Mouse (Mus musculus): ENCODE measurements around the gene Ap2b1. TPM values are rescaled to one million over a fixed set of nuclear protein-coding genes. Genes with fewer than 3 reads are reported as not detected.

Ap2b1 gene
- polyA plus RNA-seq, 1 experiment from 2014 or later = 116 TPM

DNA sequence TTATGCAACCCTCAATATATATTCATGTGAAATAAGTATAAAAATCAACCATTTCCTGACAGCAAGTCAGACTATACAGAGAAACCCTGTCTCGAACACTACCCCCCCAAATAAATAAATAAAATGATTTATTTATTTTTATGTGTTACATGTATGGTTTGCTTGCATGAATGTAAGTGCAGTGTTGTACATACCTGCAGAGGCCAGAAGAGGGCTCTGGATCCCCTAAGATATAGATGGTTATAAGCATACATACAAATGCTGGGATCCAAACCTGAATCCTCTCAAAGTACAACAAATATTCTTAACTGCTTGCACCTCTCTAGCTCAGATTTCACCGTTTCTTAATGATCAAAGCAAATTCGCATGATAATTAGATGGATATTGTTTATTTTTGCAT, 58.6 kb downstream of the Ap2b1 start:
- H3K9me3 ChIP-seq = no peaks in the 10 kb centered on the region
- 74% methylated on average over 3 of the region's 3 CpGs for WGBS
- H3K9ac ChIP-seq (replicated peaks) = no peak overlapping the region
- no peak overlapping the region for H3K4me3 ChIP-seq (replicated peaks)
- H3K36me3 ChIP-seq = peaks cover 14% of the 10 kb centered on the region
- ATAC-seq = no peak
- H3K27me3 ChIP-seq = no peaks in the 10 kb centered on the region
- H3K4me1 ChIP-seq (replicated peaks) = no peaks in the 10 kb centered on the region
- H3K4me2 ChIP-seq (replicated peaks) = no peak overlapping the region
- no peak overlapping the region for H3K27ac ChIP-seq

DNA sequence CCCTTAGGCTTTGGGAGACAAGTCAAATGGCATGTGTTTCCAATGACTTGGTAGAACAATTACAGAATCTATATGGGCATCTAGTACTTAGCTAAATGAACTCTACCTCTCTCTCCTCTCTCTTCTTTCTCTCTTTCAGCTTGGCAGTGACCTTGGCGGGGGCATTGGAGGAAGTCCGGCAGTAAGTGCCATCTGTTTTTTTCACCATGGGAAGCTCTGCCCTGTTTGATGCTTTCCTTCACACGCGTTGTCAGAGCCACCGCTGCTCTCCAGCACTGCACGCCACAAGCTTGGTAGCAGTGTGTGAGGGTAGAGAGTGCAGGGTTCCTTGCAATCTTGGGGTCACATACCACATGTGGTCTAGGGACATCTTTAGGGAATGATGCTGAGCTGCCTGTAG, 65.8 kb downstream of the Ap2b1 start:
- H3K9me3 ChIP-seq = no peaks in the 10 kb centered on the region
- H3K4me3 ChIP-seq (replicated peaks) = no peak overlapping the region
- no peak overlapping the region for H3K4me2 ChIP-seq (replicated peaks)
- peaks cover 44% of the 10 kb centered on the region for H3K36me3 ChIP-seq
- no peaks in the 10 kb centered on the region for H3K27me3 ChIP-seq
- ATAC-seq = no peak
- WGBS = 97% methylated on average over 6 of the region's 6 CpGs
- no peak overlapping the region for H3K27ac ChIP-seq
- H3K9ac ChIP-seq (replicated peaks) = no peak overlapping the region
- H3K4me1 ChIP-seq (replicated peaks) = no peaks in the 10 kb centered on the region

DNA sequence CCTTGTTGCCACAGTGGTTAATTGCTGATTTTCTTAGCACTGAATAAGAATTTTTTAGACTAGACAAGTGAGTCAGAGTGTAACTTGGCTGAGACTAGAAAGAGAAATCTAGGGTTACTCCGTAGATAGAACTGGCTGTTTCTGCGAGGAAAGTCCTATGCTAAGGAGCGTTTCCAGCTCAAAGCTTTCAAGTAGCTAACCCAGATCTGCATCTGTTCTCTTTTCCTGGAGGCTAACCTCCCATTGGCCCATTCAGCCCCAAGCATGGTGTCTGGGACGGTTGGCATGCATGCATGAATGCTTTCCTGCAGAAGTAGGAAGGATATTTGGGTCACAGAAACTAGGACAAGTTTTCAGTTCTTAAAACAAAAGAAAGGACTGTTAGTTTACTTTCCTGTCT, 72.4 kb downstream of the Ap2b1 start:
- Histone ChIP-seq H3K4me3 (replicated peaks) (no peak overlapping the region), H3K9me3 (no peaks in the 10 kb centered on the region), H3K27ac (no peak overlapping the region), H3K4me2 (replicated peaks) (no peak overlapping the region), H3K4me1 (replicated peaks) (no peaks in the 10 kb centered on the region), H3K36me3 (peaks cover 75% of the 10 kb centered on the region), H3K9ac (replicated peaks) (no peak overlapping the region), H3K27me3 (no peaks in the 10 kb centered on the region)
- WGBS = 92% methylated on average over 4 of the region's 4 CpGs
- ATAC-seq = no peak

DNA sequence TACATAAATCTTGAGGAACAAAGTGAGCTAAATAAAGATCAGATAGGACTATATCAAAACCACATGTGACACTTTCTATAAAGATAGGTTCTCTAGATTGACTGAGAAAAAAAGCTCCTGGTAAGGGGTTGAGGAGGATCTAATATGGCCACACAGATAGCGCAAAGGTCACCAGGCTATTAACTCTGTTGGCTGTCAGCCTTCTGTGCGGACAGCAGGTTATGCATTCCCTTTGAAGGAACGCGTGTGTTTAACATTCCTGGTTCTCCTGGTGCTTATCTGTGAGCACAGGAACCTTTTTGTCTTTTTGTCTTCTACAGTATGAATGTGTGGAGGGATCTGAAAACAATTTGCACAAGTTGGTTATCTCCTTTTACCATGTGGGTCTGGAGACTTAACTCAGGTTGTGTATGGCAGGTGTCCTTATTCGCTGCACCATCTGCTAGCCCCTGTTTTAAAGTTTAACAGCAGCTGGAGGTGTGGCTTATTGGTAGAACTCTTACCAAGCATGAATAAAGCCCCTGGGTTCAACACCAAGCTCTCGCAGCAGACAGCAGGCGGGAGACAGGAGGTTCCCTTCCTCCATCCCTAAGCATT, 81.0 kb downstream of the Ap2b1 start:
- no peak for ATAC-seq
- 90% methylated on average over 7 of the region's 7 CpGs for WGBS
- no peaks in the 10 kb centered on the region for H3K27me3 ChIP-seq

DNA sequence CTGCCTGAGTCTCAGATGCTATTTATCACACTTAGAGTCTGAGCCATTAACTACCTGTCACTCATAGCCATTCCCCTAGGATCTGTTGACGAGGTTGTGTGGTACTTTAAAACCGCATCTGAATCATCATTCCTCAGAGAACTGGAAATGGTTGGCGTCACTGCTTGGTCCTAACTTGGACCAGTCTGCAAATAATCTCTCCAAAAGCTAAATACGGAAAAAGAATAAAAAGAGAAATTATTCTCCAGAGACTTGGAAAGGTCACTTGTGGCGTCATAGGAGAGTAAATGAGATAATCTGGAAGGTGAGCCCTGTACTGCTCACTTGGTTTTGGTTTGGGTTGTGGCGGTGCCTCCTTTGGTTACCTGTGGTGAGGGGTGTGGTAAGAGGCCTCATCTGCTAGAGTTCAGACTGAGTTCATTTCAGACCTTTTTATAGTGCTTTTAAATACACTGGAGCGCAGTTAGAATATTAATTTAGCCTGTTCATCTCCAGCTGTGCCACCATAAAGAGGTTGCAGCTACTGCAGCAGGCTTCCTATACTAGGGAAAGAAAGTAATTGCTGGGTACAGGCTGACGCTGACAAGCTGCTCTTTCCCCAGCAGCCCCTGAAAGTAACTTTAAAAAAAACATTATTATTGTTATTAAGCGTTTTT, 84.2 kb downstream of the Ap2b1 start:
- Histone ChIP-seq H3K4me2 (replicated peaks) (no peak overlapping the region), H3K27ac (peak overlapping the region; percentile 68), H3K9me3 (no peaks in the 10 kb centered on the region), H3K27me3 (no peaks in the 10 kb centered on the region), H3K36me3 (peaks cover 16% of the 10 kb centered on the region), H3K9ac (replicated peaks) (no peak overlapping the region), H3K4me1 (replicated peaks) (peaks cover 14% of the 10 kb centered on the region), H3K4me3 (replicated peaks) (no peak overlapping the region)
- no peak for ATAC-seq
- 61% methylated on average over 9 of the region's 9 CpGs for WGBS

More for the DNA sequence above, 81.0 kb downstream of the Ap2b1 start:
- Histone ChIP-seq H3K9me3 (no peaks in the 10 kb centered on the region), H3K4me3 (replicated peaks) (no peak overlapping the region), H3K36me3 (peaks cover 37% of the 10 kb centered on the region), H3K9ac (replicated peaks) (no peak overlapping the region), H3K4me1 (replicated peaks) (peaks cover 14% of the 10 kb centered on the region), H3K4me2 (replicated peaks) (no peak overlapping the region), H3K27ac (no peak overlapping the region)

DNA sequence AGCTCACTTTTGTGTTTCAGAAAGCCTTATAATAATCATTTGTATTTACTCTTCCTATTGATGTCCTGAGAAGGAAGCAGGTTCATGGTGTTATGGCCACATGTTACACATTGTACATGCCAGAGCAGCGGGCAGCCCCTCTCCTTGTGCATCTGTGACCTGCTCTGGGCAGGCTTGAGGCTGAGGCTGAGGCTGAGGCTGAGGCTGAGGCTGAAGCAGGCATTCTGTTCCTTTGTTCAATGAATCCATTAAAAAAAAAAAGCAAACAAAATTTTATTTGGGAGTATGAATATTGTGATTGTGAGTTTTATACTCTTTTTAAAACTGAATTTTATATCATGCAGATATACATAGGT, 84.7 kb downstream of the Ap2b1 start:
- H3K27me3 ChIP-seq = no peaks in the 10 kb centered on the region
- no peaks in the 10 kb centered on the region for H3K9me3 ChIP-seq
- ATAC-seq = no peak
- H3K4me2 ChIP-seq (replicated peaks) = no peak overlapping the region
- peak overlapping the region; percentile 68 for H3K27ac ChIP-seq
- H3K9ac ChIP-seq (replicated peaks) = no peak overlapping the region
- H3K4me1 ChIP-seq (replicated peaks) = peaks cover 14% of the 10 kb centered on the region
- WGBS = 76% methylated on average over 1 of the region's 1 CpGs
- no peak overlapping the region for H3K4me3 ChIP-seq (replicated peaks)
- peaks cover 17% of the 10 kb centered on the region for H3K36me3 ChIP-seq

DNA sequence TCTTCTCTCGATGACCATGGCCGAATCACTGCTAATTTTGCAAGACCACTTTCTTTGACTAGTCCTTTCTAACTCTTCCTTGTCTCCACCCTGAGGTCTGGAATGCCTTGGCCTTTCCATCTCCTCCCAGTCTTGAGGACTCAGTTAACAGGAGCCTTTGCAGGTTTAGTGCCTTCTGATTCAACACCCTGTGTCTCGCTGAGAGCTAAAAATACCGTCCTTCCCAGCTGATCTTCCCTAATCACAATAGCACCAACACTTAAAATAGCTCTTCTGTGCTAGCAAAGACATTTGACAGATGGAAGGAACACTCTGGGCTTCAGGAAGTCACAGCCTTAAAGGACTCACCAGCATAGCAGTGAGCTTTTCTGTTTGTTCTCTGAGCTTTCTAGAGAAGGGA, 94.2 kb downstream of the Ap2b1 start:
- Histone ChIP-seq H3K4me2 (replicated peaks) (no peak overlapping the region), H3K27ac (no peak overlapping the region), H3K4me3 (replicated peaks) (no peak overlapping the region), H3K4me1 (replicated peaks) (peaks cover 14% of the 10 kb centered on the region), H3K36me3 (peaks cover 65% of the 10 kb centered on the region), H3K9ac (replicated peaks) (no peak overlapping the region), H3K9me3 (no peaks in the 10 kb centered on the region), H3K27me3 (no peaks in the 10 kb centered on the region)
- ATAC-seq = no peak
- 98% methylated on average over 4 of the region's 4 CpGs for WGBS

DNA sequence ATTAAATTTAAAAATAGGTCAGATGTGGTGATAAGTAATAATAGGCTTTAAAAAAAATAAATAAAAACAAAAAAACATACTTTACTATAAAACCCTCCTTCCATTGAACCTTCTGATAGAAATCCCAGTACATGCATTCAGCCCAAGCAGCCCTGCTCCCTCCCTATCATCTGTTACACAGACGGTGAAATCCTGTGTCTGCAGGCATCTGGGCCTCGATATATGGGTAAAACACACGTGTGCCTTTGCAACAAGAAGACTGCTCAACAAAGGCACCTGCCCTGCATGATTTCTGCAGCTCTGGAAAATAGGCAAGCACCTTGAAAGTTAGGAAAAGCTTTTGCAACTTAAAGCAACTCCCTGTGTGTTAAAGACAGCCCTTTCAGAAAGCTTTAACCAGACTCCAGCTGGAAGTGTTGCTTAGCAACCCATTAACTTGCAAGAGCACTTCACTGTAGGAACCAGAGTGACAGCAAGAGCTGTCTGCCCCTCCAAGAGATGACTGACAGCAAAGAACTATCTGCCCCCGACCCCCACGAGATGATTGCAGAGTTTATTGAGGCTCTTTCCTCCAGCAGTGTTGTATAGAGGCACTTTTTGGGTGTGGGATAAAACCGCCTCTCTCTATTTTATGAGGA, 96.1 kb downstream of the Ap2b1 start:
- no peaks in the 10 kb centered on the region for H3K9me3 ChIP-seq
- 12% methylated on average over 6 of the region's 6 CpGs for WGBS
- peaks cover 67% of the 10 kb centered on the region for H3K36me3 ChIP-seq
- no peaks in the 10 kb centered on the region for H3K27me3 ChIP-seq
- H3K27ac ChIP-seq = 0 out of 2 replicates have a peak overlapping the region, but pooled peaks have one; percentile 35
- H3K4me3 ChIP-seq (replicated peaks) = no peak overlapping the region
- ATAC-seq = peak; percentile 43; the same call in 1 of the 2 replicates
- no peak overlapping the region for H3K9ac ChIP-seq (replicated peaks)
- no peak overlapping the region for H3K4me2 ChIP-seq (replicated peaks)
- H3K4me1 ChIP-seq (replicated peaks) = peaks cover 14% of the 10 kb centered on the region

DNA sequence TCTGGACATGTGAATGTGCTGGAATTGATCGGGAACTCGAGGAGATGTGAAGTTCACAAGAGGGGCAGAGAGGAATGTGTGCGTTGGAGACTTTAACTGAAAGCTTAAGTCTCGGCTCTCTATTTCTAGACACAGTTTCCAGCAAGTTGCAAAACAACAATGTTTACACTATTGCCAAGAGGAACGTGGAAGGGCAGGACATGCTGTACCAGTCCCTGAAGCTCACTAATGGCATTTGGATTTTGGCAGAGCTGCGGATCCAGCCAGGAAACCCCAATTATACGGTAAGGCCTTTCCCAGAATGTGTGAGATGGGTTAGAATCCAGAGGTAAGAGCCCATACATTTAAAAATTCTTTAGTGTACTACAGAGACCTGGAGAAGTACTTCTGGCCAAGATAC, 98.8 kb downstream of the Ap2b1 start:
- no peak overlapping the region for H3K9ac ChIP-seq (replicated peaks)
- H3K27ac ChIP-seq = no peak overlapping the region
- H3K27me3 ChIP-seq = no peaks in the 10 kb centered on the region
- H3K36me3 ChIP-seq = peaks cover 57% of the 10 kb centered on the region
- H3K4me1 ChIP-seq (replicated peaks) = peaks cover 14% of the 10 kb centered on the region
- no peaks in the 10 kb centered on the region for H3K9me3 ChIP-seq
- H3K4me3 ChIP-seq (replicated peaks) = no peak overlapping the region
- no peak overlapping the region for H3K4me2 ChIP-seq (replicated peaks)
- WGBS = 93% methylated on average over 7 of the region's 7 CpGs
- no peak for ATAC-seq

DNA sequence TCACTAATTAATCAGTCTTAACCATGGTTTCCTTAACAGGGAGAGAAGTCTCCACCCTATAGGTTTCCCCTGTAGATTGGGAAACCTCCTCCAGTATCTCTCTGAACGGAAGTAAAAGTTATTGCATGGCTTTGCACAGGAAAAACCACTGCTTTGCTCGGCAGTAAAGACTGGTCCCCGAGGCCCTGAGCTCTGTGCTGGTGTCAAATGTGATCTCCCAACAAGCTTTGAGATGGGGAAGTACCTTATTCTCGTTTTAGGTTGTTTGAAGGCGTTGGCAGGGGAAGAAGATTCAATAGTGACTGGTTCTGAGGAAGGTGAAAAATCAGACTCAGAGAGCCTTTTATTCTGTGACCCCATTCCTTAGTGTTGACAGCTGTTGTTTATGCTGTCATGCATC, 99.9 kb downstream of the Ap2b1 start:
- peaks cover 14% of the 10 kb centered on the region for H3K4me1 ChIP-seq (replicated peaks)
- no peaks in the 10 kb centered on the region for H3K27me3 ChIP-seq
- no peak for ATAC-seq
- no peaks in the 10 kb centered on the region for H3K9me3 ChIP-seq
- no peak overlapping the region for H3K27ac ChIP-seq
- H3K4me3 ChIP-seq (replicated peaks) = no peak overlapping the region
- H3K4me2 ChIP-seq (replicated peaks) = no peak overlapping the region
- peaks cover 57% of the 10 kb centered on the region for H3K36me3 ChIP-seq
- no peak overlapping the region for H3K9ac ChIP-seq (replicated peaks)
- WGBS = 83% methylated on average over 5 of the region's 5 CpGs

DNA sequence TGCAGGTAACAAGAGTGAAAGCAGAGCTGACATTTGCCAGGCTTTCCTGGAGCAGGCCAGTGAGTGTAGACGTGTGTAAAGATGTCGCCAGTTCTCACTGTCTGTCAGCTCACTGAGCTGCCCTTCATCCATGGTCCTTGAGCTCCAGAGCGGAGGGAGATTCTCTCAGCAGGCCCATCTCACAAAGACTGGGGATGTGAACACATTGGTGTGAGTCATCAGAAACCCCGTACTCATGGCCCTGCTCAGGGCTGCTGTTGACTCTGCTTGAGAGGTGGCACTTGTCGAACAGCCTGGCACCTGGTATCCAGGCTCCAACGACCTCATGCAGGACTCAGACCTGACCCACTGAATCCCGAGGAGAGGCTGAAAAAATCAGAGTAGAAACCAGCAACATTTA, 105.0 kb downstream of the Ap2b1 start:
- H3K9me3 ChIP-seq = no peaks in the 10 kb centered on the region
- H3K36me3 ChIP-seq = peaks cover 34% of the 10 kb centered on the region
- no peak overlapping the region for H3K4me3 ChIP-seq (replicated peaks)
- 82% methylated on average over 7 of the region's 7 CpGs for WGBS
- H3K27me3 ChIP-seq = no peaks in the 10 kb centered on the region
- H3K4me1 ChIP-seq (replicated peaks) = no peaks in the 10 kb centered on the region
- no peak overlapping the region for H3K27ac ChIP-seq
- H3K9ac ChIP-seq (replicated peaks) = no peak overlapping the region
- no peak overlapping the region for H3K4me2 ChIP-seq (replicated peaks)
- ATAC-seq = no peak

DNA sequence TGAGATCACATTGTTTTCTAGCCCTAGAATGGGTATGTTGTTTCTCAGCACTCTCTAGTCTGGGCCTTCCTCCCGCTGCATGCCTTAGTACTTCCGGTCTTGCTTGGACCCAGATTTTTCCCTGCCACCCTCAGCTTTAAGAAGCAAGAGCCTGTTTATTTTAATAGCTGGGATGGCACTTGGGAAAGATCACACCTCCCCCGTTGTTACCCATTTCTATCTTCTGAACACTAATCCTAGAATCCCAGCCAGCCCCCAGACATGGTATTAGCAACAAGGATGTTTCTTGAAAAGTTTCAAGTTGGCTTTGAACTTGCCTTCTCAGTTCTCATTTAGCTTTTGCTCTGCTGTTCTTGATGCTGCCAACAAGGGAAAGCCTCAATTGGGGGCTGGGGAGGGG, 107.6 kb downstream of the Ap2b1 start:
- Histone ChIP-seq H3K27ac (no peak overlapping the region), H3K4me3 (replicated peaks) (no peak overlapping the region), H3K36me3 (peaks cover 22% of the 10 kb centered on the region), H3K9me3 (no peaks in the 10 kb centered on the region), H3K27me3 (no peaks in the 10 kb centered on the region), H3K9ac (replicated peaks) (no peak overlapping the region), H3K4me2 (replicated peaks) (no peak overlapping the region), H3K4me1 (replicated peaks) (peaks cover 21% of the 10 kb centered on the region)
- 70% methylated on average over 3 of the region's 3 CpGs for WGBS
- no peak for ATAC-seq
